Mouse (Mus musculus) 3134 (cell line): ENCODE measurements around the gene Wipi1.

Source experiments
- DNase-seq: peaks from one replicate; pipeline ENCODE4 v3.0.0-alpha.2; 2011; ENCODE audit warnings: low spot score; ENCODE audit not compliant: insufficient read length; ENCODE audit errors: extremely low read depth

Wipi1 gene

GRCm38 (mm10) chr11:109546305-109547001 is 65.3 kb downstream of the Wipi1 start:
- DNase-seq, result no peak

GRCm38 (mm10) chr11:109545700-109546143 is 66.0 kb downstream of the Wipi1 start:
- DNase-seq, result no peak

- no peak for DNase-seq
Observed at GRCm38 (mm10) chr11:109545265-109545664, 66.5 kb downstream of the Wipi1 start.

DNA sequence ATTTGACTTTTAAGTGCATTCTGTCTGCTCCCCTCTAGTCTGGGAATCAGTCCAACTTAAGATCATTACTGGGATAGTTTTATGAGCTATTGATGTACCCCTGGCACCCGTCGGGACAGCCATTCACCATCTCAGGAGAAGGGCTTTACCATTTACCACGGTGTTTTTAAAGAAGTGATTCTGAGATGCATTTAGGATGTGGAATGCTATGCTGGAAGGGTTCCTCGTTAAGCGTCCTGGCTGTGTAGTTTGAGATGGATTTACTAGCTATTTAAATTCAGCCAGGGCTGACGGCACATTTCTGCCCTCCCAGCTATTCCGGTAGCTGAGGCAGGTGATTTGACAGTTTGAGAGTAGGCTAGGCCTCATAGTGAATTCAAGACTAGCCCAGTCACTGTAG is 67.3 kb downstream of the Wipi1 start:
- DNase-seq, result no peak

GRCm38 (mm10) chr11:109543466-109543865 is 68.3 kb downstream of the Wipi1 start:
- no peak for DNase-seq

DNA sequence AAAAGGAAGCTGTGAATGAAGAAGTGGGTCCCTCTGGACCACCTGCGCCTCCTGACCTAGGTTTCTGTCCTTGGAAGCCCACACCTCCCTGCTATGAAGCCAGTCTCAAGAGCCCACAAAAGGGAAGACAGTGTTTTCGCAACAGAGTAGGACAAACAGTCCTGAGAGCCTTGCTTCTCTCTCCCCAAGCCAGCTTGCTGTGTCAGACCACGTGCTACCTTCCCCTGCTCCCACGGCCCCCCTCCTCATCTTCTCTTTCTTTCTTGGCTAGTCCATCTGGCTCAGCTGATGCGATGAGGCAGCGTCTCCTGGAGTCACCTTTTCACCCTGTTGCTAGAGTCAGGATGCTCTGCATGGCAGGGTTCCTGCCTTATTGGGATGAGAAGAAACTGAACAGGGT is 72.5 kb downstream of the Wipi1 start:
- no peak for DNase-seq

DNA sequence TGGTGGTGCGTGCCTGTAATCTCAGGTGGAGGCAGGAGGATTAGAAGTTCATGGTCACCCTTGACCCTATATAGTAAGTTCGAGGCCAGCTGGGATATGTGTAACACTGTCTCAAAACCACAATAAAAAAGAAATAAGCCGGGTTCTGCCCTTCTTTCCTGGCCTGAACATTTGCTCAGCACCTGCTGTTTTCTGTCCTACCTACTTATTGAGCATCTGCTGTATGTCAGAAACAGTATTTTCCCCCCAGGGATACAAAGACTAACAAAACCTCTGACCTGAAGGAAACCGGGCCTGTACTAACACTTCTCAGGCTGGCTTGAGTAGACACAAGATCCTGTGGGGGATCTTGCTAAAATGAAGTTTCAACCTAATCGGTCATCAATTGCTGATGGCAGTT is 74.8 kb downstream of the Wipi1 start:
- no peak for DNase-seq

GRCm38 (mm10) chr11:109535966-109536365 is 75.8 kb downstream of the Wipi1 start:
- no peak for DNase-seq

DNA sequence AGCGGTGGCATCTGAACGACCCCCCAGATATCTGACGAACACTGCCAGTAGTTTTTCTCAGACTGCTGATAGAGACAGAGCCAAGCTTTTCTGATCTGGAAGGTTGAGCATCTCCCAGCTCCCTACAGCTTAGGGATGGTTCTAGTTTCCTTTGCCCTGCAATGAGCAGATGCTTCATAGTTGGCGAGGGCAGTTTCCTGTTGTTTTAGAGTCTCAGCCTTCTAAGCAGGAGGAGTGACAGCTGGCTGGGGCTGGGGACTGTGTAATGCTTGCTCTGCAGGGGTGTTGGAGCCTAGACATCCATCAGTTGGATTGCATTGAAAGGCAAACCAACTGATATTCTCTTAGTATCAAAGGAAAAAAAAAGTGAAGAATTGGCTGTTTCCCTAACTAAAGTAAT is 81.7 kb downstream of the Wipi1 start:
- no peak for DNase-seq

GRCm38 (mm10) chr11:109525571-109525970 is 86.2 kb downstream of the Wipi1 start:
- DNase-seq, result no peak

DNA sequence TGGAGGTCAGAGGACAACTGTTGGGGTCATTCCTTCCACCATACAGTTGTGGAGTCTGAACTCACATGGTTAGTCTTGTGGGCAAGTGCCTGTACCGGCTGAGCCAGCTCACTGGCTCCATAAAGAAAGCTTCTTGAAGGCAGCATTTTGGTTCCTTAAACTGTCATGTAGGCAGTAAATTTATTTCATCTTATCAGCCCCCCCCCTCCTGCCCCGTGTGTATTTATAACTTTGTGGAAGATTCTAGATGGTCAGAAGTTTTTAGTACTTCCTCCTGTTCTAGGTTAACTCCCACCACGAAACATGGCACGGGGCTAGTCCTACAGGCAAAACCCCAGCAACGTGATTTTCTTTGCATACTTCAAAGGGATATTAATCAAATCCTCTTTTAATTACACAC is 86.9 kb downstream of the Wipi1 start:
- no peak for DNase-seq
